Comparison of ENCODE assay signal across 21 mouse cellular contexts in the genomic region with DNA sequence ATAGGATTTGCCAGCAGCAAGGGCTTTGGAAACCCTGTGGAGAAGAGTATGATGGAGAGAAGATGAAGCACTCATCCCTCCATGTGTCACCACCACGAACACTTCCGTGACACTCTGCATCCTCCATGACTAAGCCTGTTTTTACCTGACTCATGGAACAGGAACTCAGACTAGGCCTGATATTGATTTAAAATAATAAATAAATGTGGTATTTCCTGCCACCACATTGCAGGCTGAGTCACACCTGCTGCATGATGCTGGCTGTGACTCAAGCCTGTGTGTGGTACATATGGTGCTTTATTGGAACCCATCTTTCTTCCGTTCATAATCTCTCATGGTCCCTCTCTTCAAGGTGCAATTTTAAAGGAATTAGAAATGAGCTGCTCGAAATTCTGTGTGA. TPM values are rescaled to one million over a fixed set of nuclear protein-coding genes. Genes with fewer than 3 reads are reported as not detected.
DNase-seq lines count a peak whose midpoint lies in the region; ATAC-seq lines count a peak whose summit lies in the region.
"Had no signal": no experiment of that assay in that cellular context is flagged by ENCODE, and none has a peak within 500 bp of the region (broad histone marks: within the 10 kb centered on the region; RNA-seq: fewer than 3 reads in every experiment).

No protein-coding gene starts in this region.

- no peaks in the 10 kb centered on the region for H3K27me3 ChIP-seq in heart, embryonic 11.5 days (ENCODE audit: control insufficient read depth, insufficient read depth, low read length)
- H3K27me3 ChIP-seq: CH12.LX; embryonic facial prominence, embryonic 13.5 days; neural tube, embryonic 12.5 days had no signal

- 78% methylated on average over 4 of the region's 4 CpGs for WGBS in heart, embryonic 11.5 days (ENCODE audit: insufficient replicate concordance)

- H3K4me2 ChIP-seq in heart, embryonic 11.5 days = no peak overlapping the region
- H3K4me2 ChIP-seq: embryonic facial prominence, embryonic 13.5 days; hindbrain, embryonic 14.5 days; neural tube, embryonic 12.5 days had no signal

- H3K27ac ChIP-seq in heart, embryonic 11.5 days (ENCODE audit: low read depth, low read length) = no peak overlapping the region
- H3K27ac ChIP-seq: embryonic facial prominence, embryonic 13.5 days; heart, adult 2 months; hindbrain, embryonic 14.5 days; neural tube, embryonic 12.5 days had no signal

- no peak for ATAC-seq in heart, embryonic 11.5 days (replicated peaks; ENCODE audit: insufficient number of reproducible peaks, low FRiP score, low TSS enrichment)
- ATAC-seq: intestine, postnatal 0 days; liver, postnatal 0 days had no signal

- no peak overlapping the region for H3K9ac ChIP-seq in heart, embryonic 11.5 days (ENCODE audit: low read depth, low read length)
- H3K9ac ChIP-seq: embryonic facial prominence, embryonic 13.5 days; hindbrain, embryonic 14.5 days; liver, postnatal 0 days; neural tube, embryonic 12.5 days had no signal

- H3K9me3 ChIP-seq in heart, embryonic 11.5 days (replicated peaks; ENCODE audit: control insufficient read depth, low read length) = no peaks in the 10 kb centered on the region
- H3K9me3 ChIP-seq: embryonic facial prominence, embryonic 13.5 days; neural tube, embryonic 12.5 days had no signal

- peak; percentile 21 for DNase-seq in heart, adult 11 months
- DNase-seq in right cerebral cortex, postnatal 25 days = peak; percentile 22
- no peak for DNase-seq in right cerebral cortex, postnatal 10 days (ENCODE audit: low spot score in 2 of 2)
- DNase-seq in fibroblast of lung, adult 2 months (ENCODE audit: low read depth) = peak; percentile 26
- DNase-seq in spleen, postnatal 36 days (ENCODE audit: low spot score in 2 of 2) = no peak
- DNase-seq in yolk sac, embryonic 10.5 days (ENCODE audit: low spot score) = no peak
- DNase-seq: adrenal gland, postnatal 10 days; cerebellum, adult 9-10 months; heart, adult 2 months; liver; liver, postnatal 0 days; thymus, adult 2 months had no signal

- H3K4me3 ChIP-seq in heart, embryonic 11.5 days (ENCODE audit: low read depth, low read length) = no peak overlapping the region
- H3K4me3 ChIP-seq: embryonic facial prominence, embryonic 13.5 days; heart, adult 2 months; neural tube, embryonic 12.5 days had no signal

- H3K4me1 ChIP-seq in heart, embryonic 11.5 days (ENCODE audit: control insufficient read depth, insufficient read depth, low read length) = no peaks in the 10 kb centered on the region
- H3K4me1 ChIP-seq: embryonic facial prominence, embryonic 13.5 days; neural tube, embryonic 12.5 days had no signal

- no peaks in the 10 kb centered on the region for H3K36me3 ChIP-seq in heart, embryonic 11.5 days (ENCODE audit: control insufficient read depth, insufficient read depth, low read length)
- H3K36me3 ChIP-seq: embryonic facial prominence, embryonic 13.5 days; neural tube, embryonic 12.5 days had no signal

RNA-seq across cellular contexts. Expression of gene Tmem200a, which starts 35.6 kb away (rescaled TPM):
- polyA plus RNA-seq in heart, embryonic 11.5 days (2014; fragmentation: Nextera tagmentation; extraction: Ambion mirVana) = 0.80 and 1.3 TPM in 2 replicates
- polyA plus RNA-seq: liver, postnatal 0 days had no signal

RNA-seq across cellular contexts. Expression of gene Gm9767, which starts 36.4 kb away (rescaled TPM):
- polyA plus RNA-seq in heart, embryonic 11.5 days (2014; fragmentation: Nextera tagmentation; extraction: Ambion mirVana) = not detected in 2 replicates
- polyA plus RNA-seq: heart, adult 2 months; heart, embryonic 16.5 days; kidney, embryonic 16.5 days; liver, postnatal 0 days; small intestine, adult 2 months had no signal

Comparison
In these comparisons a context has a peak if more than half of its experiments do, and no peak if none do; other contexts are left out.
1. DNase-seq: peak in heart, adult 11 months (single experiment), right cerebral cortex, postnatal 25 days (single experiment) and fibroblast of lung, adult 2 months (single experiment); none in right cerebral cortex, postnatal 10 days (0 of 2), spleen, postnatal 36 days (0 of 2) and yolk sac, embryonic 10.5 days (single experiment).